Mouse (Mus musculus) olfactory bulb, adult 2 months (tissue): ENCODE measurements around the gene Cntnap2.

ENCODE experiments used
- CTCF ChIP-seq: fragments of 200-500 bp; IDR thresholded peaks from 2 replicates; pipeline ENCODE4 v1.5.1; 2012; ENCODE audit warnings: low read depth, mild to moderate bottlenecking, low read length, moderate library complexity; ENCODE audit not compliant: insufficient read depth
- POLR2A ChIP-seq: fragments of 200-500 bp; IDR thresholded peaks from 2 replicates; pipeline ENCODE4 v1.6.1; 2012; ENCODE audit warnings: mild to moderate bottlenecking, low read depth, low read length, moderate library complexity; ENCODE audit not compliant: insufficient read depth

DNA sequence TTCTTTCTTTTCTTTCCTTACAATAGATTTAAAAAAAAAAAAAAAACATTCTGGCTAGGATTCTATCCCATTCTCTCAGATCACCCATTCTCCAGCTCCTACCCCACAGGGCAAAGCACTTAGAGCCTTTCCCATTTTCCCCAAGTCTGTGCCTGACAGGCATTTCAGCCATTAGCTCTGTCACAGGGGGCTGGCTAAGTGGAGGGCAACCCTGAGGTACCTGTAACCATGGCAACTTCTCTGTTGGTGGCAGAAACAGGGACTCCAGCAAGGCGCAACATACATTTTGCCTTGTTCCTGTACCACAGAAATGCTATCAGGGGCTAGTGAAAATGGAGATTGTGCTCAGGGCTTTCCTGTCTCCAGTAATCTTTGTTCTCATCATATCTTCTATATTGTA is 2220.0 kb downstream of the Cntnap2 start:
- TF ChIP-seq POLR2A = no peak
- TF ChIP-seq CTCF = no peak
